Mouse (Mus musculus) liver, adult 2 months (tissue): ENCODE data around the gene Pknox2. TPM values are rescaled to one million over a fixed set of nuclear protein-coding genes. Genes with fewer than 3 reads are reported as not detected.
A peak's percentile ranks its signal among the peaks of the same experiment; 100 is the strongest.

Source experiments
- DNase-seq: peaks from one replicate; pipeline ENCODE4 v3.0.0-alpha.2; 2011; ENCODE audit warnings: low read depth, low spot score; ENCODE audit errors: extremely low read depth
- H3K27ac ChIP-seq: fragments of 200-500 bp; replicated peaks from 2 replicates; pipeline ENCODE4 v1.5.1; 2012; ENCODE audit warnings: low read depth, mild to moderate bottlenecking, control low read depth, inconsistent platforms, low read length; ENCODE audit not compliant: insufficient read depth
- H3K27me3 ChIP-seq: fragments of 200-500 bp; 2 replicates; pipeline ENCODE4 v1.6.1; 2012; ENCODE audit warnings: mild to moderate bottlenecking, moderate library complexity, low read length, inconsistent platforms; ENCODE audit not compliant: control insufficient read depth, insufficient read depth
- H3K36me3 ChIP-seq: fragments of 200-500 bp; 2 replicates; pipeline ENCODE4 v1.6.1; 2012; ENCODE audit warnings: low read length, inconsistent platforms; ENCODE audit not compliant: control insufficient read depth, insufficient read depth
- H3K4me1 ChIP-seq: fragments of 200-500 bp; 2 replicates; pipeline ENCODE4 v1.6.1; 2011; ENCODE audit warnings: low read length; ENCODE audit not compliant: control insufficient read depth, insufficient read depth
- H3K4me3 ChIP-seq: fragments of 200-500 bp; 2 replicates; pipeline ENCODE4 v1.5.1; 2011; ENCODE audit warnings: low read depth, mild to moderate bottlenecking, control low read depth, low read length, moderate library complexity; ENCODE audit not compliant: insufficient read depth
- H3K79me2 ChIP-seq: fragments of 200-500 bp; 2 replicates; pipeline ENCODE4 v1.6.1; 2012; ENCODE audit warnings: inconsistent platforms, mild to moderate bottlenecking, low read length, moderate library complexity; ENCODE audit not compliant: control insufficient read depth, insufficient read depth
- H3K9ac ChIP-seq: fragments of 200-500 bp; 2 replicates; pipeline ENCODE4 v1.6.1; 2012; ENCODE audit warnings: low read depth, mild to moderate bottlenecking, control low read depth, inconsistent platforms, low read length
- CTCF ChIP-seq: fragments of 200-500 bp; IDR thresholded peaks from 2 replicates; pipeline ENCODE4 v1.5.1; 2011; ENCODE audit warnings: low read depth, low read length, control low read depth
- POLR2A ChIP-seq: fragments of 200-500 bp; IDR thresholded peaks from 2 replicates; pipeline ENCODE4 v1.6.1; 2011; ENCODE audit warnings: low read length, control low read depth; ENCODE audit not compliant: insufficient read depth; ENCODE audit errors: extremely low read depth
- WGBS: fragments of 180-500 bp; shearing (Covaris S2); methylation state at CpG from one replicate; pipeline ENCODE4 v1.1.7; 2018; 5-methylcytosine and 5-hydroxymethylcytosine counted together
- polyA plus RNA-seq: library from polyadenylated mRNA; depleted of rRNA; stranded (reverse); fragments of >200 nt; gene quantifications from 2 replicates; pipeline ENCODE4 v1.2.3, GENCODE M21; 2012; rRNA removed
- total RNA-seq: library from RNA; depleted of rRNA; stranded (reverse); fragments of >200 nt; gene quantifications from 2 replicates; pipeline ENCODE4 v1.2.3, GENCODE M21; 2014; rRNA removed

The Pknox2 gene
- total RNA-seq, result 0.09 and 0.13 TPM in 2 replicates
- polyA plus RNA-seq, result 0.42 and 0.46 TPM in 2 replicates

GRCm38 (mm10) chr9:37147359-37147685 is at the start of gene Pknox2:
Gene Pknox2, minus strand, starts transcription at chr9:37147407.
- DNase-seq, result peak; percentile 47
- peak within 1 kb of the TSS; percentile 82 for H3K9ac ChIP-seq
- 7% methylated on average over 9 of the region's 13 CpGs for WGBS

GRCm38 (mm10) chr9:37188024-37188423 is 40.8 kb upstream of the Pknox2 start:
- no peak for DNase-seq
- 90% methylated on average over 3 of the region's 3 CpGs for WGBS
- Histone ChIP-seq H3K36me3 (no peaks in the 10 kb centered on the region), H3K27ac (no peak overlapping the region), H3K27me3 (no peaks in the 10 kb centered on the region), H3K9ac (no peak overlapping the region), H3K4me1 (no peaks in the 10 kb centered on the region), H3K4me3 (no peak overlapping the region), H3K79me2 (no peaks in the 10 kb centered on the region)
- no peak for TF ChIP-seq POLR2A
- TF ChIP-seq CTCF, result no peak

More at GRCm38 (mm10) chr9:37147359-37147685, at the start of gene Pknox2:
- Histone ChIP-seq H3K36me3 (no peaks in the 10 kb centered on the region), H3K79me2 (no peaks in the 10 kb centered on the region), H3K27me3 (peaks cover 2% of the 10 kb centered on the region; the same call in 1 of the 2 replicates), H3K27ac (peak within 1 kb of the TSS; percentile 28), H3K4me3 (peak within 1 kb of the TSS; percentile 64), H3K4me1 (peaks cover 7% of the 10 kb centered on the region; the same call in 1 of the 2 replicates)
- TF ChIP-seq POLR2A (no peak), CTCF (peak; percentile 79)

GRCm38 (mm10) chr9:37187407-37187806 is 40.2 kb upstream of the Pknox2 start:
- no peaks in the 10 kb centered on the region for H3K4me1 ChIP-seq
- WGBS, result 77% methylated on average over 5 of the region's 5 CpGs
- H3K4me3 ChIP-seq, result no peak overlapping the region
- no peak overlapping the region for H3K9ac ChIP-seq
- H3K27ac ChIP-seq, result no peak overlapping the region
- DNase-seq, result no peak
- no peaks in the 10 kb centered on the region for H3K79me2 ChIP-seq
- TF ChIP-seq CTCF, result no peak
- TF ChIP-seq POLR2A, result no peak
- no peaks in the 10 kb centered on the region for H3K27me3 ChIP-seq
- no peaks in the 10 kb centered on the region for H3K36me3 ChIP-seq

- DNase-seq, result no peak
- Histone ChIP-seq H3K4me1 (no peaks in the 10 kb centered on the region), H3K27ac (no peak overlapping the region), H3K9ac (no peak overlapping the region), H3K4me3 (no peak overlapping the region), H3K27me3 (no peaks in the 10 kb centered on the region), H3K36me3 (no peaks in the 10 kb centered on the region), H3K79me2 (no peaks in the 10 kb centered on the region)
- TF ChIP-seq POLR2A, result no peak
- no peak for TF ChIP-seq CTCF
- 76% methylated on average over 2 of the region's 2 CpGs for WGBS
Measured at GRCm38 (mm10) chr9:37183176-37183575, 36.0 kb upstream of the Pknox2 start.

- H3K4me1 ChIP-seq, result no peaks in the 10 kb centered on the region
- TF ChIP-seq CTCF (no peak), POLR2A (no peak)
- H3K79me2 ChIP-seq, result no peaks in the 10 kb centered on the region
- no peak overlapping the region for H3K9ac ChIP-seq
- H3K27me3 ChIP-seq, result no peaks in the 10 kb centered on the region
- H3K27ac ChIP-seq, result no peak overlapping the region
- WGBS, result 79% methylated on average over 5 of the region's 5 CpGs
- H3K36me3 ChIP-seq, result no peaks in the 10 kb centered on the region
- DNase-seq, result no peak
- no peak overlapping the region for H3K4me3 ChIP-seq
Measured at GRCm38 (mm10) chr9:37181596-37181995, 34.4 kb upstream of the Pknox2 start.

- no peaks in the 10 kb centered on the region for H3K36me3 ChIP-seq
- WGBS, result 88% methylated on average over 4 of the region's 4 CpGs
- H3K79me2 ChIP-seq, result no peaks in the 10 kb centered on the region
- no peak for TF ChIP-seq POLR2A
- TF ChIP-seq CTCF, result no peak
- 0 out of 2 replicates have a peak, but pooled peaks cover 1% of the 10 kb centered on the region for H3K4me1 ChIP-seq
- no peak for DNase-seq
- no peak overlapping the region for H3K9ac ChIP-seq
- H3K4me3 ChIP-seq, result no peak overlapping the region
- H3K27ac ChIP-seq, result no peak overlapping the region
- H3K27me3 ChIP-seq, result no peaks in the 10 kb centered on the region
Measured at GRCm38 (mm10) chr9:37179596-37179995, 32.4 kb upstream of the Pknox2 start.
